Mouse (Mus musculus): ENCODE measurements around the gene BC037034. TPM values are rescaled to one million over a fixed set of nuclear protein-coding genes. Genes with fewer than 3 reads are reported as not detected.

The BC037034 gene
- polyA plus RNA-seq, 1 experiment from 2014 or later = 15.8 TPM

- H3K9ac ChIP-seq (replicated peaks) = peak overlapping the region; percentile 94
- H3K9me3 ChIP-seq = peaks cover 4% of the 10 kb centered on the region; the same call in 1 of the 2 replicates
- no peak overlapping the region for H3K27ac ChIP-seq
- H3K4me2 ChIP-seq (replicated peaks) = peak overlapping the region; percentile 96
- WGBS = 89% methylated on average over 7 of the region's 7 CpGs
- ATAC-seq = no peak
- peak overlapping the region; percentile 85 for H3K4me3 ChIP-seq (replicated peaks)
- H3K4me1 ChIP-seq (replicated peaks) = peaks cover 61% of the 10 kb centered on the region
- H3K27me3 ChIP-seq = peaks cover 8% of the 10 kb centered on the region
- H3K36me3 ChIP-seq = peaks cover 38% of the 10 kb centered on the region
Measured at GRCm38 (mm10) chr5:138277994-138278393, 14.2 kb upstream of the BC037034 start.

GRCm38 (mm10) chr5:138275216-138276050, 11.6 kb upstream of the BC037034 start:
- H3K4me1 ChIP-seq (replicated peaks) = peaks cover 70% of the 10 kb centered on the region
- no peak for ATAC-seq
- 6% methylated on average over 41 of the region's 41 CpGs for WGBS
- H3K9ac ChIP-seq (replicated peaks) = peak overlapping the region; percentile 68
- H3K27ac ChIP-seq = 0 out of 2 replicates have a peak overlapping the region, but pooled peaks have one; percentile 31
- peaks cover 3% of the 10 kb centered on the region; the same call in 1 of the 2 replicates for H3K27me3 ChIP-seq
- peak overlapping the region; percentile 96 for H3K4me2 ChIP-seq (replicated peaks)
- H3K4me3 ChIP-seq (replicated peaks) = peak overlapping the region; percentile 85
- peaks cover 38% of the 10 kb centered on the region for H3K36me3 ChIP-seq
- H3K9me3 ChIP-seq = no peaks in the 10 kb centered on the region; the same call in 1 of the 2 replicates

GRCm38 (mm10) chr5:138274186-138274585, 10.4 kb upstream of the BC037034 start:
- H3K4me3 ChIP-seq (replicated peaks) = no peak overlapping the region
- peak overlapping the region; percentile 19 for H3K4me2 ChIP-seq (replicated peaks)
- H3K9me3 ChIP-seq = no peaks in the 10 kb centered on the region
- H3K27ac ChIP-seq = no peak overlapping the region
- H3K4me1 ChIP-seq (replicated peaks) = peaks cover 70% of the 10 kb centered on the region
- WGBS = 53% methylated on average over 8 of the region's 8 CpGs
- ATAC-seq = no peak
- H3K27me3 ChIP-seq = peaks cover 3% of the 10 kb centered on the region; the same call in 1 of the 2 replicates
- H3K36me3 ChIP-seq = peaks cover 38% of the 10 kb centered on the region
- no peak overlapping the region; the same call in 1 of the 2 replicates for H3K9ac ChIP-seq (replicated peaks)

- 0 out of 2 replicates have a peak, but pooled peaks have one; percentile 38 for ATAC-seq
- Histone ChIP-seq H3K27me3 (peaks cover 3% of the 10 kb centered on the region; the same call in 1 of the 2 replicates), H3K4me2 (replicated peaks) (peak within 1 kb of the TSS; percentile 35), H3K4me3 (replicated peaks) (peak within 1 kb of the TSS; percentile 8; the same call in 1 of the 2 replicates), H3K36me3 (peaks cover 30% of the 10 kb centered on the region), H3K9ac (replicated peaks) (peak within 1 kb of the TSS; percentile 8; the same call in 1 of the 2 replicates), H3K4me1 (replicated peaks) (peaks cover 54% of the 10 kb centered on the region), H3K27ac (peak within 1 kb of the TSS; percentile 4; the same call in 1 of the 2 replicates), H3K9me3 (no peaks in the 10 kb centered on the region)
- WGBS = under 1% methylated on average over 12 of the region's 12 CpGs
Measured at GRCm38 (mm10) chr5:138272409-138272923, 8.6 kb upstream of the BC037034 start, which contains the start of gene Gal3st4. Gal3st4 (minus strand) TSS chr5:138272840.

GRCm38 (mm10) chr5:138271232-138271631, 7.4 kb upstream of the BC037034 start:
- no peak overlapping the region for H3K9ac ChIP-seq (replicated peaks)
- peaks cover 41% of the 10 kb centered on the region for H3K4me1 ChIP-seq (replicated peaks)
- no peak overlapping the region for H3K4me2 ChIP-seq (replicated peaks)
- 66% methylated on average over 3 of the region's 3 CpGs for WGBS
- H3K27ac ChIP-seq = no peak overlapping the region
- peaks cover 22% of the 10 kb centered on the region for H3K36me3 ChIP-seq
- H3K27me3 ChIP-seq = peaks cover 3% of the 10 kb centered on the region; the same call in 1 of the 2 replicates
- no peaks in the 10 kb centered on the region for H3K9me3 ChIP-seq
- H3K4me3 ChIP-seq (replicated peaks) = no peak overlapping the region
- no peak for ATAC-seq

- Histone ChIP-seq H3K4me2 (replicated peaks) (no peak overlapping the region), H3K27me3 (peaks cover 3% of the 10 kb centered on the region; the same call in 1 of the 2 replicates), H3K36me3 (peaks cover 13% of the 10 kb centered on the region), H3K9ac (replicated peaks) (no peak overlapping the region), H3K9me3 (no peaks in the 10 kb centered on the region), H3K4me1 (replicated peaks) (peaks cover 33% of the 10 kb centered on the region), H3K4me3 (replicated peaks) (no peak overlapping the region), H3K27ac (no peak overlapping the region)
- no peak for ATAC-seq
- WGBS = 85% methylated on average over 4 of the region's 4 CpGs
Measured at GRCm38 (mm10) chr5:138268980-138269379, 5.1 kb upstream of the BC037034 start.

GRCm38 (mm10) chr5:138267114-138267513, 3.3 kb upstream of the BC037034 start:
- no peak overlapping the region for H3K9ac ChIP-seq (replicated peaks)
- peaks cover 12% of the 10 kb centered on the region for H3K36me3 ChIP-seq
- peaks cover 26% of the 10 kb centered on the region for H3K4me1 ChIP-seq (replicated peaks)
- no peaks in the 10 kb centered on the region for H3K9me3 ChIP-seq
- no peak for ATAC-seq
- H3K4me3 ChIP-seq (replicated peaks) = no peak overlapping the region
- H3K27me3 ChIP-seq = peaks cover 3% of the 10 kb centered on the region; the same call in 1 of the 2 replicates
- H3K27ac ChIP-seq = no peak overlapping the region
- no peak overlapping the region for H3K4me2 ChIP-seq (replicated peaks)
- 92% methylated on average over 3 of the region's 3 CpGs for WGBS

GRCm38 (mm10) chr5:138265712-138266111, 1.9 kb upstream of the BC037034 start:
- H3K9ac ChIP-seq (replicated peaks) = no peak overlapping the region
- ATAC-seq = no peak
- no peak overlapping the region for H3K4me3 ChIP-seq (replicated peaks)
- peaks cover 29% of the 10 kb centered on the region for H3K4me1 ChIP-seq (replicated peaks)
- H3K27ac ChIP-seq = no peak overlapping the region
- H3K4me2 ChIP-seq (replicated peaks) = no peak overlapping the region
- no peaks in the 10 kb centered on the region for H3K27me3 ChIP-seq
- WGBS = 92% methylated on average over 4 of the region's 4 CpGs
- no peaks in the 10 kb centered on the region for H3K9me3 ChIP-seq
- peaks cover 26% of the 10 kb centered on the region for H3K36me3 ChIP-seq

- ATAC-seq = 0 out of 2 replicates have a peak, but pooled peaks have one; percentile 4
Measured at GRCm38 (mm10) chr5:138264207-138264578, 360 bp upstream of the BC037034 start.

GRCm38 (mm10) chr5:138262582-138263240, 1.1 kb downstream of the BC037034 start:
- ATAC-seq = peak; percentile 1; the same call in 1 of the 2 replicates
- H3K36me3 ChIP-seq = peaks cover 54% of the 10 kb centered on the region
- peak overlapping the region; percentile 95 for H3K9ac ChIP-seq (replicated peaks)
- no peaks in the 10 kb centered on the region for H3K27me3 ChIP-seq
- peak overlapping the region; percentile 99 for H3K4me2 ChIP-seq (replicated peaks)
- H3K9me3 ChIP-seq = no peaks in the 10 kb centered on the region
- WGBS = 68% methylated on average over 18 of the region's 18 CpGs
- peak overlapping the region; percentile 77 for H3K4me3 ChIP-seq (replicated peaks)
- H3K27ac ChIP-seq = no peak overlapping the region
- peaks cover 29% of the 10 kb centered on the region for H3K4me1 ChIP-seq (replicated peaks)

More at GRCm38 (mm10) chr5:138264207-138264578, 360 bp upstream of the BC037034 start:
- 15% methylated on average over 6 of the region's 6 CpGs for WGBS
- H3K4me3 ChIP-seq (replicated peaks) = peak overlapping the region; percentile 77
- H3K9me3 ChIP-seq = no peaks in the 10 kb centered on the region
- peak overlapping the region; percentile 71; the same call in 1 of the 2 replicates for H3K27ac ChIP-seq
- peaks cover 29% of the 10 kb centered on the region for H3K4me1 ChIP-seq (replicated peaks)
- H3K27me3 ChIP-seq = no peaks in the 10 kb centered on the region
- H3K4me2 ChIP-seq (replicated peaks) = peak overlapping the region; percentile 99
- peak overlapping the region; percentile 95 for H3K9ac ChIP-seq (replicated peaks)
- peaks cover 41% of the 10 kb centered on the region for H3K36me3 ChIP-seq

- Histone ChIP-seq H3K9ac (replicated peaks) (0 out of 2 replicates have a peak overlapping the region, but pooled peaks have one; percentile 95), H3K4me1 (replicated peaks) (peaks cover 29% of the 10 kb centered on the region), H3K4me3 (replicated peaks) (peak overlapping the region; percentile 77; the same call in 1 of the 2 replicates), H3K9me3 (no peaks in the 10 kb centered on the region), H3K27me3 (no peaks in the 10 kb centered on the region), H3K36me3 (peaks cover 60% of the 10 kb centered on the region), H3K27ac (no peak overlapping the region), H3K4me2 (replicated peaks) (peak overlapping the region; percentile 99)
- no peak for ATAC-seq
- 90% methylated on average over 4 of the region's 4 CpGs for WGBS
Measured at GRCm38 (mm10) chr5:138262001-138262400, 1.8 kb downstream of the BC037034 start.
